Mouse (Mus musculus) left cerebral cortex, postnatal 10 days (tissue): ENCODE data around the gene Zswim1. TPM values are rescaled to one million over a fixed set of nuclear protein-coding genes. Genes with fewer than 3 reads are reported as not detected.

Source experiments
- total RNA-seq, 2 experiments: library from RNA; stranded (reverse); gene quantifications; 2 replicates each; pipeline ENCODE4 v1.2.3; 2021

Gene Zswim1
- total RNA-seq, 2 experiments from 2014 or later, result 19.6 to 20.3 TPM

Other genes starting within 250 kb of the Zswim1 start
- not detected for gene Spint3, start 249.2 kb upstream of the Zswim1 start, total RNA-seq
- 1 to 10 TPM in 1 of 2 experiments, under 1 TPM in 1; 0.47 to 1.7 TPM for gene Wfdc6a, start 237.2 kb upstream of the Zswim1 start, total RNA-seq
- not detected for gene Eppin, start 229.1 kb upstream of the Zswim1 start, total RNA-seq
- gene Wfdc6b, start 209.2 kb upstream of the Zswim1 start, total RNA-seq, result not detected
- not detected for gene Wfdc8, start 209.1 kb upstream of the Zswim1 start, total RNA-seq
- not detected for gene Wfdc16, start 183.9 kb upstream of the Zswim1 start, total RNA-seq
- gene Wfdc10, start 166.6 kb upstream of the Zswim1 start, total RNA-seq, result not detected
- gene Wfdc9, start 166.1 kb upstream of the Zswim1 start, total RNA-seq, result not detected
- not detected for gene Wfdc11, start 148.6 kb upstream of the Zswim1 start, total RNA-seq
- gene Wfdc13, start 137.6 kb upstream of the Zswim1 start, total RNA-seq, result not detected
- not detected for gene Spint4, start 124.2 kb upstream of the Zswim1 start, total RNA-seq
- not detected for gene Spint5, start 107.4 kb upstream of the Zswim1 start, total RNA-seq
- gene Wfdc3, start 76.8 kb upstream of the Zswim1 start, total RNA-seq, result 1 to 10 TPM in 1 of 2 experiments, under 1 TPM in 1; 0.94 to 1.1 TPM
- gene Dnttip1, start 76.7 kb upstream of the Zswim1 start, total RNA-seq, result 10 to 100 TPM; 32.7 to 34.1 TPM
- 1 to 10 TPM; 4.1 to 6.4 TPM for gene Ube2c, start 52.8 kb upstream of the Zswim1 start, total RNA-seq
- gene Tnnc2, start 42.7 kb upstream of the Zswim1 start, total RNA-seq, result not detected
- gene Snx21, start 36.9 kb upstream of the Zswim1 start, total RNA-seq, result 10 to 100 TPM; 48.1 to 49.2 TPM
- gene Acot8, start 17.8 kb upstream of the Zswim1 start, total RNA-seq, result 10 to 100 TPM; 22.1 to 30.0 TPM
- 1 to 10 TPM; 8.9 to 9.0 TPM for gene Zswim3, start 17.6 kb upstream of the Zswim1 start, total RNA-seq
- gene Spata25, start 5.9 kb downstream of the Zswim1 start, total RNA-seq, result under 1 TPM in 1 of 2 experiments, not detected in 1; 0.58 TPM
- 10 to 100 TPM; 77.5 to 78.8 TPM for gene Ctsa, start 10.2 kb downstream of the Zswim1 start, total RNA-seq
- 1 to 10 TPM; 5.4 to 6.7 TPM for gene Neurl2, start 10.8 kb downstream of the Zswim1 start, total RNA-seq
- 10 to 100 TPM; 63.8 to 79.4 TPM for gene Pltp, start 35.0 kb downstream of the Zswim1 start, total RNA-seq
- gene Pcif1, start 56.6 kb downstream of the Zswim1 start, total RNA-seq, result 10 to 100 TPM; 41.4 to 45.9 TPM
- gene Zfp335, start 89.1 kb downstream of the Zswim1 start, total RNA-seq, result 10 to 100 TPM; 22.7 to 24.4 TPM
- gene Mmp9, start 118.1 kb downstream of the Zswim1 start, total RNA-seq, result 1 to 10 TPM; 2.9 to 3.4 TPM
- 100 to 1,000 TPM; 350 to 355 TPM for gene Slc12a5, start 138.1 kb downstream of the Zswim1 start, total RNA-seq
- 10 to 100 TPM; 61.1 to 61.2 TPM for gene Ncoa5, start 212.2 kb downstream of the Zswim1 start, total RNA-seq
- gene Cd40, start 232.9 kb downstream of the Zswim1 start, total RNA-seq, result 1 to 10 TPM; 1.2 to 2.5 TPM